Mouse (Mus musculus) testis, adult 2 months (tissue): Measurements from ENCODE around the gene Ammecr1.

ENCODE experiments used
- CTCF ChIP-seq: fragments of 200-500 bp; IDR thresholded peaks from 2 replicates; pipeline ENCODE4 v1.5.1; 2012; ENCODE audit warnings: low read depth, mild to moderate bottlenecking, inconsistent platforms, low read length, moderate library complexity; ENCODE audit not compliant: control insufficient read depth, insufficient read depth, insufficient replicate concordance
- POLR2A ChIP-seq: fragments of 200-500 bp; IDR thresholded peaks from 2 replicates; pipeline ENCODE4 v1.6.1; 2012; ENCODE audit warnings: low read depth, mild to moderate bottlenecking, inconsistent platforms, low read length, moderate library complexity; ENCODE audit not compliant: control insufficient read depth

DNA sequence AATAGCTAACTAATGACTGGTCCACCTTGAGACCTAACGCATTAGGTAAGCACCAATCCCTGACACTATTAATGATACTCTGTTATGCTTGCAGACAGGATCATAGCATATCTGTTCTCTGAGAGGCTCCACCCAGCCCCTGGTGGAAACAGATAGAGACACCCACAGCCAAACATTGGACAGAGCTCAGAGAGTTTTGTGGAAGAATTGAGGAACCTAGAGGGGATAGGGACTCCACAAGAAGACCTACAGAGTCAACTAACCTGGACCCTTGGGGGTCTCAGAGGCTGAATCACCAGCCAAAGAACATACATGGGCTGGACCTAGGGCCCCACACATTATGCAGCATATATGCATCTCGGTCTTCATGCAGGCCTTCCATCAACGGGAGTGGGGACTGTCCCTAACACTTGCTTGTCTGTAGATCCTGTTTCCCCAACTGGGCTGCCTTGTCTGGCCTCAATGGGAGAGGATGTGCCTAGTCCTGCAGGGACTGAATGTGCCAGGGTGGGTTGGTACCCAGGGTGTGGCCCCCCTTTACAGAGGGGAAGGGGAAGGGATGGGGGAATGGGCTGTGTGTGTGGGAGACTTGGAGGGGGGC is 15.1 kb upstream of the Ammecr1 start:
- TF ChIP-seq CTCF (no peak), POLR2A (no peak)
